Mouse (Mus musculus) left cerebral cortex, adult 2 months (tissue): ENCODE data around the gene Gm8220. TPM values are rescaled to one million over a fixed set of nuclear protein-coding genes. Genes with fewer than 3 reads are reported as not detected.
"Not testable (repeated sequence)": the region's sequence is repeated elsewhere in the genome, so short reads cannot be mapped to it uniquely, and the experiment has no call there.

Experiments used
- DNase-seq, 2 experiments: peaks; one replicate each; pipeline ENCODE4 v3.0.0; 2021 to 2022; ENCODE audit warnings: low spot score in 2 of 2, mixed read lengths in 1 of 2; ENCODE audit errors: extremely low spot score in 1 of 2
- H3K27ac ChIP-seq: fragments of 200-600 bp; 2 replicates; pipeline ENCODE4 v1.8.1; 2022
- H3K4me3 ChIP-seq: fragments of 200-600 bp; 2 replicates; pipeline ENCODE4 v1.8.1; 2022
- CTCF ChIP-seq: fragments of 200-600 bp; IDR thresholded peaks from 2 replicates; pipeline ENCODE4 v1.8.1; 2022; ENCODE audit warnings: antibody characterized with exemption, mild to moderate bottlenecking, moderate library complexity
- intact Hi-C: fragments of 180-260 bp; cut with DNase I; formaldehyde crosslinking; loops from one replicate; pipeline ENCODE4 v1.15.1; 2025
- long read RNA-seq, 2 experiments: library from polyadenylated mRNA; stranded (forward); transcript quantifications; one replicate each; pipeline ENCODE4 v2.0.0; 2021; ENCODE audit warnings: borderline mapping rate in 2 of 2
- total RNA-seq, 2 experiments: library from RNA; stranded (reverse); gene quantifications; 2 replicates each; pipeline ENCODE4 v1.2.3; 2021

Gene Gm8220
- not detected for total RNA-seq
- long read RNA-seq, experiment 1 = 0 reads
- long read RNA-seq, experiment 2 = 0 reads

GRCm38 (mm10) chr14:44285280-44285679, at the start of gene Gm8220:
Gene Gm8220, plus strand, starts transcription at chr14:44285580.
- H3K4me3 ChIP-seq, H3K27ac ChIP-seq, DNase-seq, intact Hi-C loops: not testable (repeated sequence)

GRCm38 (mm10) chr14:44248039-44248438, 37.3 kb upstream of the Gm8220 start:
- no peak for DNase-seq
- Histone ChIP-seq H3K4me3 (no peak overlapping the region), H3K27ac (no peak overlapping the region)
- no peak for TF ChIP-seq CTCF
- intact Hi-C loops = no loop called here

GRCm38 (mm10) chr14:44312049-44312448, 26.7 kb downstream of the Gm8220 start:
- DNase-seq, intact Hi-C loops, H3K27ac ChIP-seq, H3K4me3 ChIP-seq: not testable (repeated sequence)

GRCm38 (mm10) chr14:44338484-44338883, 53.1 kb downstream of the Gm8220 start, which contains the start of gene Gm5930:
Gene Gm5930, minus strand, starts transcription at chr14:44338584.
- H3K27ac ChIP-seq, H3K4me3 ChIP-seq, intact Hi-C loops, DNase-seq: not testable (repeated sequence)

Other genes starting within 250 kb of the Gm8220 start
- not detected for gene Ear2, start 182.9 kb upstream of the Gm8220 start, total RNA-seq
- gene Gm3327, start 161.7 kb upstream of the Gm8220 start, total RNA-seq = not detected
- not detected for gene Gm8212, start 87.9 kb upstream of the Gm8220 start, total RNA-seq
- gene 4930503E14Rik, start 72.3 kb upstream of the Gm8220 start, total RNA-seq = under 1 TPM; 0.30 to 0.57 TPM
- not detected for gene Gm5930, start 53.0 kb downstream of the Gm8220 start, total RNA-seq
- gene Gm8229, start 79.8 kb downstream of the Gm8220 start, total RNA-seq = not detected
- not detected for gene Gm3371, start 125.1 kb downstream of the Gm8220 start, total RNA-seq
- gene Gm8232, start 148.1 kb downstream of the Gm8220 start, total RNA-seq = not detected
- gene BC061237, start 206.9 kb downstream of the Gm8220 start, total RNA-seq = not detected
- gene Gm17093, start 232.7 kb downstream of the Gm8220 start, total RNA-seq = not detected